Mouse (Mus musculus) Patski (cell line): Measurements from ENCODE around the gene Plxna4. TPM values are rescaled to one million over a fixed set of nuclear protein-coding genes. Genes with fewer than 3 reads are reported as not detected.

Experiments used
- ATAC-seq: fragments of 100-300 bp; one replicate; pipeline ENCODE4 v1.8.0; 2021
- CTCF ChIA-PET: fragments of 350-600 bp; sonication (Branson Sonifier 250); formaldehyde crosslinking; loops from one replicate; lab custom pipeline; 2022; ENCODE audit warnings: inconsistent platforms; lab: Charles Lee
- POLR2A ChIA-PET: fragments of 350-600 bp; sonication (Branson Sonifier 250); formaldehyde crosslinking; loops from one replicate; lab custom pipeline; 2022; ENCODE audit warnings: antibody characterized with exemption, inconsistent platforms; lab: Charles Lee
- DNase-seq: peaks from one replicate; pipeline ENCODE4 v3.0.0-alpha.2; 2011; ENCODE audit warnings: low read depth, low spot score
- H3K27me3 ChIP-seq: fragments of 371-371 bp; one replicate; pipeline ENCODE4 v1.5.1; 2021
- CTCF ChIP-seq: fragments of 100-300 bp; IDR thresholded peaks from one replicate; pipeline ENCODE4 v1.5.1; 2021
- in situ Hi-C: fragments of 300-500 bp; cut with MboI; formaldehyde crosslinking; loops from 3 replicates; pipeline ENCODE4 v1.11.1; 2018; ENCODE audit warnings: low pct_unique_long_range_greater_than_20kb, mixed read lengths
- polyA plus RNA-seq: library from polyadenylated mRNA; unstranded; gene quantifications from one replicate; pipeline ENCODE4 v1.2.3, GENCODE M21; 2021

The Plxna4 gene
- 7.3 TPM for polyA plus RNA-seq

DNA sequence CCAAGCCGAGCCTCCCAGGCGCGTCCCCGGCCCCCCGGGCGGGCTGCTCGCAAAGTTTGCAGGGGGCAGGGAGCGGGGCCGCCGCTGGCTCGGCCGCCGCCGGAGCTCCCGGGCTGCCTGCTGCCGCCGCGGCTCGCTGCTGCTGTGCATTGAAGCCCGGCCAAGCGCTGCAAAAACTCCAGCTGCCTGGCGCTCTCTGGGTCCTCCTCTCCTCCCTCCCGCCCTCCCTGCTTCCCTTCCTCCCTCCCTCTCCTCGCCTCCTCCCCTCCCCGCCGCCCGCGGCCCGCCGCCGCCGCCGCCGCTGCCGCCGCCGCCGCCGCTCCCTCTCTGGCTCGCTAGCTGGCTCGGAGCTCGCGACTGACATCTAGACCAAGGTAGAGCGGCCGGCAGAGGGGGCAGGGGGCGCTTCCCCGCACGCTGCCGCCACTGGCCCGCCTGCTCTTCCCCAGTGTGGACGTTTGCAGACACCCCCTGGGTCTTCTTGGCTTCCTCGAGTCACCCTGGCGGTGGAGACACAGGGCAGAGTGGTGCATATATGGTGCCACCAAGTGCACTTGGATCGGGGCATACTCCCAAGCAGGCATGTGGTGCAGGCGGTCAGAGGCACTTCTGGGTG, at the start of gene Plxna4:
Gene Plxna4, minus strand, starts transcription at position 137 of the 616 bp plus-strand sequence.
- DNase-seq (no peak), ATAC-seq (peak; percentile 69)
- CTCF ChIA-PET: interaction anchor here (1.0 kb wide), 1 partner anchor 268 kb away, joined by 4 read pairs; no protein-coding TSS in a partner anchor
- POLR2A ChIA-PET: interaction anchor here (1.3 kb wide), 1 partner anchor 260 kb away, joined by 3 read pairs; no protein-coding TSS in a partner anchor
- H3K27me3 ChIP-seq: peaks cover 7% of the 10 kb centered on the region
- in situ Hi-C loops: loop anchor here (5.0 to 25.0 kb wide), 2 partner anchors 256 to 926 kb away; no protein-coding TSS in a partner anchor
- TF ChIP-seq CTCF: no peak

DNA sequence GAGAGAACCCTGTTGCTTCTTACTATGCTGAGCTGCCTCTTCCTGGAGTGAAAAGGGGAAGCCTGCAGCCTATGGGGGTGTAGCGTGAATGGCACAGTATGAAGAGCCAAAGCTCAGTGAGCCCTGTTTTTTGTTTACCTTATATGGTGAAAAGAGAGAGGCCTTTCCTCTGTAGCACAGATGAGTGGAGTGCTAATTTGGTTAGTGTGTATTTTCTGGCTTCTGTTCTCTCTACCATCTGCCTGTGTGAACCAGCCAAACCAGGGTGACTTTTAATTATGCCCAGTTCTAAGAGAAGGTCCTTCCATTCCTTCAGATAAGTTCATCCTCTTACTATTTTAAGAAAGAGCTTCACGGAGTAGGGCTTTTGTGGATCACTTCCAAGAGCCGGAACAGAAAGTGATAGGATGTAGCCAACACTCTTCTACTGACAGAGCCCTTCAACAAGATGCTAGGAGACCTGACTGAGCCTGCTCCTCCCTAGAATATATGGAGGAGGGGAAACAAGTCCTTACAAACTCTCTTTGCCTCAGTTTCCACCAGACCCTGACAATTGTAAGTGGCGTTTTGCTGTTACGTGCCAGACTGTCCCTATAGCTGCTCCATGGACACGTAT, 49.7 kb upstream of the Plxna4 start:
- peaks cover 6% of the 10 kb centered on the region for H3K27me3 ChIP-seq
- in situ Hi-C loops: no loop called here
- ATAC-seq: no peak
- no peak for DNase-seq
- TF ChIP-seq CTCF: no peak
- CTCF ChIA-PET: no interaction called here
- POLR2A ChIA-PET: no interaction called here

DNA sequence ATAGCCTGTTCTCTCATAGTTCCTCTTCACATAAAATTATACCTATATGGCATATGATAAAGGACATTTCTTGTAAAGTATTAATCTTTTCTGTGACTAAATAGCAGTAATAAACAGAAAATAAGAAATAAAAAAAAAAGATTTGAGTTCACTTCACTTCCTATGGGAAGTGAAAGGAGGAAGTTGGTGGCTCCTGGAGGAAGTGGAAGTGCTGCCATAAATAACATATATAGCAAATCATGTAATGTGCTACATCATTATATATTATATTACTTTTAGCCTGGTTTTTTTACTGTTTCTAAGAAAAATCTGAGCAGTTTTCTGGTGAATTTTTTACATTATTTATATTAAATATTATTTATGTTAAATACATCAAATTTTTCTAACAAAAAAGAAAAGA, 22.7 kb upstream of the Plxna4 start:
- TF ChIP-seq CTCF: no peak
- peaks cover 23% of the 10 kb centered on the region for H3K27me3 ChIP-seq
- no peak for DNase-seq
- ChIA-PET CTCF (no interaction called here), POLR2A (no interaction called here)
- in situ Hi-C loops: loop anchor here (25.0 kb wide), 1 partner anchor 502 kb away; no protein-coding TSS in a partner anchor
- ATAC-seq: no peak

DNA sequence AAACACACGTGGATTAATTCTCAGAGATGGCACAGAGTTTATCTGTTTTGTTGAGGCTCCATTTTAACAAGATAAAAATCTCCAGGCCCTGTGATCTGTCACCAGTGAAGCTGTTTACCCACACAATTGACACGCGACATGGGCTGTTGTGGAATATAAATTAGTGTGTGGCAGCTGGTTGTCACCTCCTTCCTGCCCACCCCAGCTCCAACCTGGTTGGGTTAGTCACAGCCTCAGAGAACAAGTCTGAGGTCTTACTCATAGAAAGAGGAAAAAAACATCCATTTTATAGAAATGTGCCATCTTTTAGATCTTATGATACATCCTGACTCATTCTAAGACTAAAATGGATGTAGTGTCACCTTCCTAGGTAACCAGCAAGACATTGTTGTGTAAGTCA, 18.8 kb upstream of the Plxna4 start:
- POLR2A ChIA-PET: no interaction called here
- ATAC-seq (no peak), DNase-seq (no peak)
- TF ChIP-seq CTCF: no peak
- in situ Hi-C loops: loop anchor here (25.0 kb wide), 1 partner anchor 506 kb away; no protein-coding TSS in a partner anchor
- CTCF ChIA-PET: interaction anchor here (1.7 kb wide), 1 partner anchor 10 kb away, joined by 3 read pairs; no protein-coding TSS in a partner anchor
- H3K27me3 ChIP-seq: peaks cover 10% of the 10 kb centered on the region

DNA sequence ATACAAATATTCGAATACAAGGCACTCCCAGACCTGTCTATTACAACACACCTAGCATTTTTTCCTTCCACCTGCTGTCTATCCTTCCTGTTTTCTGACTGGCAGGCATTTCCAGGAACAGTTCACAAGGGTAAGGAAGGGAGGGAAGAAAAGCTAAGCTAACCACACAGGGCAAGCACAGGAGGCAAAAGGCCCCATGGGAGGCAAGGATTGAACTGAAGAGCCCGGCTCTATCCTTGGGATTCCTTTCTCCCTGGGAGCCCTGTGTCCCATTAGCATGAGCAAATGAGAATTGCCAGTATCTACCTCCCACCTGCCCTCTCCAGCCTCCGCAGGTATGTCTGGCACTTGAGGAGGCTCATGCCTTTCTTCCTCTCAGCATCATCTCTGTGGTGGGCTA, 17.6 kb upstream of the Plxna4 start:
- in situ Hi-C loops: loop anchor here (25.0 kb wide), 1 partner anchor 507 kb away; no protein-coding TSS in a partner anchor
- DNase-seq (no peak), ATAC-seq (no peak)
- POLR2A ChIA-PET: interaction anchor here (0.6 kb wide), 1 partner anchor 1432 kb away, joined by 3 read pairs; no protein-coding TSS in a partner anchor
- TF ChIP-seq CTCF: no peak
- CTCF ChIA-PET: interaction anchor here (1.7 kb wide), 1 partner anchor 12 kb away, joined by 3 read pairs; no protein-coding TSS in a partner anchor
- peaks cover 10% of the 10 kb centered on the region for H3K27me3 ChIP-seq

DNA sequence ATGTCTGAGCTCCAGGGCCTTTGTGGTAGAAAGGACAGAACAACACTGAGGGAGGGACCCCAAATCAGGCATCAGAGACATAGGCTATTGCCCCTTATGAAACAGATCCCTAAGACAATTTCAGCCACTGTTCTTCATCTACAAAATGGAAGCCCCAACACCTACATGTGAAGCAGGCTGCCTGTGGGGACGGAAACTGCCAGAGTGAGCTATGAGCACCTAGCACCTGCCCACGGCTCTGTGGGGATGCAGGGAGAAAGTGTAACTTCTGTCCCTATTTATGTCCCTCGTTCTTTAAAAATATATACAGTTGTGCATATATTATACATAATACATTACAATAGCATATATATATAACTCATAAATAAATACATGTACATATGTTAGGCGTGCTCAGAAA, 16.9 kb upstream of the Plxna4 start:
- no peak for DNase-seq
- in situ Hi-C loops: loop anchor here (25.0 kb wide), 1 partner anchor 507 kb away; no protein-coding TSS in a partner anchor
- POLR2A ChIA-PET: no interaction called here

DNA sequence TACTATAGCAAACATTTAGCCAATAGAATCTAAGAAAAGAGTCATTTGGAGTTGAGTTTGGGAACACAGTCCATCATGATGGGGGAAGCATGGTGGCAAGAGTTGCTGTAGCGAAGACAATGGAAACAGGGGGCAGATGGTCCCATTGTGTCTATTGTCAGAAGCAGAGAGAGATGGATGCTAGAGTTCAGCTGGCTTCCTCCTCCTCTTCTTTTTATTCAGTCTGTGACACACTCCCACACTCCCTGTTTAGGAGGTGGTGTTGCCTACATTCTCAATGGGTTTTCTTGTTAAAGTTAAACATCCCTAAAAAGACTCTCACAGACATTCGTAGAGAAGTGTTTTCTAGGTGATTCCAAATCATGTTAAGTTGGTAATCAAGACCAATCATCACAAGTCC, 14.1 kb upstream of the Plxna4 start:
- in situ Hi-C loops: loop anchor here (25.0 kb wide), 1 partner anchor 510 kb away; no protein-coding TSS in a partner anchor
- no peak for DNase-seq

More for the DNA sequence above, 16.9 kb upstream of the Plxna4 start:
- no peak for ATAC-seq
- CTCF ChIA-PET: interaction anchor here (1.7 kb wide), 1 partner anchor 12 kb away, joined by 3 read pairs; no protein-coding TSS in a partner anchor
- TF ChIP-seq CTCF: no peak
- H3K27me3 ChIP-seq: peaks cover 11% of the 10 kb centered on the region

DNA sequence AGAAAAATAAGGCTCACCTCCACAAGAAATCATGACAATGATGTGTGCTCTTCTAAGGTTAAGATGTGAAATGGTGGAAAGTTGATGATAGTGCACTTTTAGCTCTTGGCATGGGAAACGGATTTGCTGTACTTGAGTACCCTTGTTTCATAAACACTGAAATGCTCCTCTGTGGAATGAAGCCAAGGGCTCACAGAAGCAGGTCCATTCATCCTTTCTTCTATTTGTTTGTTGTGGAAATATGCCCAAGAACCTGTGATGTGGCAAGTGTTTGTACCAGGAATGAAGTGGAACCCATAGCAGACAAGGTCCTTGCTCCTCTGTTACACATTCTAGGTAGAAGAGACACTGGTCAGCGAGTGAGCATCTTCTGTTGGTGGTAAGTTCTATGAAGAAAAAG, 13.3 kb upstream of the Plxna4 start:
- ChIA-PET CTCF (no interaction called here), POLR2A (no interaction called here)
- no peak for TF ChIP-seq CTCF
- peaks cover 12% of the 10 kb centered on the region for H3K27me3 ChIP-seq
- in situ Hi-C loops: loop anchor here (25.0 kb wide), 1 partner anchor 511 kb away; no protein-coding TSS in a partner anchor
- DNase-seq (no peak), ATAC-seq (no peak)

More for the DNA sequence above, 14.1 kb upstream of the Plxna4 start:
- H3K27me3 ChIP-seq: peaks cover 12% of the 10 kb centered on the region
- ATAC-seq: no peak
- ChIA-PET POLR2A (no interaction called here), CTCF (no interaction called here)
- TF ChIP-seq CTCF: no peak

DNA sequence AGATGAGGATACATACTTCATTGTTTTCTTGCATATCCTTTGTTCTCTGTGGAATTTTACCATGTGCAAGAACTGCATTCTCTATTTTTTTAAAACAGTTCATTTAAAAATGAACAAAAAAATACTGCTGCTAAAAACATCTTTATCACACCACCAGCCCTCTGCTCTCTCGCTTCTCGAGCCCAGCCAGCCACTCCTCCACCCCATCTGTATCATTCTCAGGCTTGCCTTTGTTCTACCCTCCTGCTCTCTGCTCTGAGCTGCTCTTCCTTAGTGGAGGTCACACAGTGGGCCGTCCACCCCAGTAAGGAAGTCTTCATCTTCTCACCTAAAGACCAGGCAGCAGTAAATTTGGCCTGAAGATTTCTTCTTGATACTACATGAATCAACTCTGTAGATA, 7.6 kb upstream of the Plxna4 start:
- POLR2A ChIA-PET: no interaction called here
- H3K27me3 ChIP-seq: peaks cover 10% of the 10 kb centered on the region
- ATAC-seq: no peak
- in situ Hi-C loops: loop anchor here (25.0 kb wide), 1 partner anchor 933 kb away; no protein-coding TSS in a partner anchor
- CTCF ChIA-PET: interaction anchor here (1.2 kb wide), 1 partner anchor 268 kb away, joined by 3 read pairs; no protein-coding TSS in a partner anchor
- no peak for DNase-seq
- TF ChIP-seq CTCF: no peak

DNA sequence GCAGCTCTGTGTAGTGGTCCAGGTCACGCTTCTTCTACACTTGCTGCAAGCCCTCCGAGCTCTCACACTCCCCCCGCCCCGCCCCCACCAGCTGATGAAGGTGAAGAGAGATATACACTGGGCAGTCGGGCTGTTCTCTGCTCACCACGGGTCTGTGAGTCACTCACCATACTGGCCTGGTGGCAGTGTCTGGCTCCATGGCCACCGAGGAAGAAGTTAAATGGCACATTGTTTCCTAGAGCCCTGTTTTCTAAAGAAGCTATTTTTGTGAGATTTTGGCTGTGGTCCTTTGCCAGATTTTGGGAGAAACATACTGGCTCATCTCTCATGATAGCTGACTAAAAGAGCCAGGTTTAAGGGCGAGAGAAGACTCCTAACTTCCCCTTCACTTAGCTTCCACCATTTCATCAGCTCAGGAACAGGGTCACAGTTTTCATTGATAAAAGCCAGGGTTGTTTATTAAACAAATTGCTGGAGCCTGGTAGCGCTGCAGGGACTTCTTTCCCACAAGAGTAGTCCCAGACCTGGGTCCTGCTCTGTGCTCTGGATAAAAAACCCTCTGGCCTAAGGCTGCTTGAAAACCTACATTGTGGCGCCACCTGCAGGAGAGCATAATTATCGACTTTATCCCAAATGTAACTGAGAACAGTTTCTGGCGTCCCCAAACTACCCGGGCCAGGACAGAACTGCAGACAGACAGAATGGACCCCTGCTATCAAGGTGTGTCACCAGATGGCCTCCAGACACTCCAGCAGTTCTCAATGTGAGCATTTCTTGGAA, 3.2 kb upstream of the Plxna4 start:
- H3K27me3 ChIP-seq: peaks cover 11% of the 10 kb centered on the region
- in situ Hi-C loops: loop anchor here (5.0 to 25.0 kb wide), 2 partner anchors 654 to 929 kb away; no protein-coding TSS in a partner anchor
- DNase-seq: no peak
- CTCF ChIA-PET: interaction anchor here (0.6 to 2.1 kb wide), 6 partner anchors 9 to 656 kb away, joined by 3 to 14 read pairs (median 3); no protein-coding TSS in a partner anchor
- ATAC-seq: no peak
- TF ChIP-seq CTCF: no peak
- POLR2A ChIA-PET: interaction anchor here (0.6 to 1.2 kb wide), 2 partner anchors 263 to 452 kb away, joined by 3 to 4 read pairs; no protein-coding TSS in a partner anchor
